Mouse (Mus musculus): ENCODE measurements around the gene Zfp335. TPM values are rescaled to one million over a fixed set of nuclear protein-coding genes. Genes with fewer than 3 reads are reported as not detected.

Gene Zfp335
- total RNA-seq, 1 experiment from 2014 or later, result 7.6 TPM

- ATAC-seq (replicated peaks; ENCODE audit: low read depth, poor library complexity, severe bottlenecking), result no peak
Observed at GRCm38 (mm10) chr2:164845782-164846181, 65.8 kb downstream of the Zfp335 start.

Other genes starting within 250 kb of the Zfp335 start
- gene Wfdc11, start 237.7 kb downstream of the Zfp335 start, total RNA-seq (2017), result not detected in 2 replicates
- gene Wfdc13, start 226.7 kb downstream of the Zfp335 start, total RNA-seq (2017), result not detected in 2 replicates
- gene Spint4, start 213.3 kb downstream of the Zfp335 start, total RNA-seq (2017), result not detected in 2 replicates
- gene Spint5, start 196.5 kb downstream of the Zfp335 start, total RNA-seq (2017), result not detected in 2 replicates
- gene Wfdc3, start 165.8 kb downstream of the Zfp335 start, total RNA-seq (2017), result 1.1 TPM in 1 of 2 replicates, not detected in the other
- 26.7 and 29.6 TPM in 2 replicates for gene Dnttip1, start 165.8 kb downstream of the Zfp335 start, total RNA-seq (2017)
- gene Ube2c, start 141.9 kb downstream of the Zfp335 start, total RNA-seq (2017), result 153 and 159 TPM in 2 replicates
- gene Tnnc2, start 131.8 kb downstream of the Zfp335 start, total RNA-seq (2017), result not detected in 2 replicates
- 0.23 TPM in 1 of 2 replicates, not detected in the other for gene Snx21, start 125.9 kb downstream of the Zfp335 start, total RNA-seq (2017)
- gene Acot8, start 106.9 kb downstream of the Zfp335 start, total RNA-seq (2017), result 14.0 and 14.8 TPM in 2 replicates
- 3.0 and 3.7 TPM in 2 replicates for gene Zswim3, start 106.7 kb downstream of the Zfp335 start, total RNA-seq (2017)
- gene Zswim1, start 89.1 kb downstream of the Zfp335 start, total RNA-seq (2017), result 3.5 and 5.4 TPM in 2 replicates
- gene Spata25, start 83.2 kb downstream of the Zfp335 start, total RNA-seq (2017), result not detected in 2 replicates
- gene Ctsa, start 78.9 kb downstream of the Zfp335 start, total RNA-seq (2017), result 44.4 and 51.1 TPM in 2 replicates
- gene Neurl2, start 78.3 kb downstream of the Zfp335 start, total RNA-seq (2017), result 0.55 and 0.87 TPM in 2 replicates
- not detected in 2 replicates for gene Pltp, start 54.0 kb downstream of the Zfp335 start, total RNA-seq (2017)
- 18.8 and 19.2 TPM in 2 replicates for gene Pcif1, start 32.5 kb downstream of the Zfp335 start, total RNA-seq (2017)
- gene Mmp9, start 29.0 kb upstream of the Zfp335 start, total RNA-seq (2017), result 1.0 and 1.1 TPM in 2 replicates
- 4.2 TPM in 1 of 2 replicates, not detected in the other for gene Slc12a5, start 49.0 kb upstream of the Zfp335 start, total RNA-seq (2017)
- 43.5 and 44.9 TPM in 2 replicates for gene Ncoa5, start 123.1 kb upstream of the Zfp335 start, total RNA-seq (2017)
- gene Cd40, start 143.9 kb upstream of the Zfp335 start, total RNA-seq (2017), result 0.41 TPM in 1 of 2 replicates, not detected in the other
- gene 1700025C18Rik, start 179.0 kb upstream of the Zfp335 start, total RNA-seq (2017), result not detected in 2 replicates